ENCODE assay signal across 11 mouse cellular contexts in genomic region chr17:45557998-45558862, GRCm38 (mm10). TPM values are rescaled to one million over a fixed set of nuclear protein-coding genes. Genes with fewer than 3 reads are reported as not detected.
DNase-seq lines count a peak whose midpoint lies in the region; ATAC-seq and TF ChIP-seq lines count a peak whose summit lies in the region.
"Had no signal": no experiment of that assay in that cellular context is flagged by ENCODE, and none has a peak within 500 bp of the region (broad histone marks: within the 10 kb centered on the region; RNA-seq: fewer than 3 reads in every experiment).

No protein-coding gene starts in this region.

- peak overlapping the region; percentile 78; the same call in 1 of the 2 replicates for H3K4me2 ChIP-seq in heart, embryonic 13.5 days
- H3K4me2 ChIP-seq in limb, embryonic 14.5 days (replicated peaks; ENCODE audit: low read depth, low read length, severe bottlenecking) = no peak overlapping the region
- H3K4me2 ChIP-seq: midbrain, embryonic 12.5 days had no signal

- 61% methylated on average over 16 of the region's 16 CpGs for WGBS in heart, embryonic 13.5 days
- 68% methylated on average over 14 of the region's 16 CpGs for WGBS in limb, embryonic 14.5 days

- ATAC-seq in heart, embryonic 13.5 days (ENCODE audit: extremely low read depth, insufficient number of reproducible peaks, low FRiP score, low TSS enrichment) = no peak
- peak; percentile 60 for ATAC-seq in CD4-positive, CD25-positive, alpha-beta regulatory T cell, adult 4 months
- no peak for ATAC-seq in limb, embryonic 14.5 days (ENCODE audit: low FRiP score, low read depth)

- H3K9ac ChIP-seq in heart, embryonic 13.5 days = peak overlapping the region; percentile 47; the same call in 1 of the 2 replicates
- peak overlapping the region; percentile 12; the same call in 1 of the 2 replicates for H3K9ac ChIP-seq in limb, embryonic 14.5 days (ENCODE audit: low read depth, low read length, severe bottlenecking)

- no peak for DNase-seq in heart, postnatal 36 days
- DNase-seq in 3134 (ENCODE audit: extremely low read depth, insufficient read length, low spot score) = peak; percentile 51
- DNase-seq in limb, embryonic 14.5 days (ENCODE audit: low spot score) = no peak
- DNase-seq in lung, postnatal 25 days (ENCODE audit: low spot score) = no peak
- no peak for DNase-seq in gastrocnemius, adult 8-10 months (ENCODE audit: low spot score in 2 of 2)
- no peak for DNase-seq in testis, postnatal 14 days (ENCODE audit: low spot score)

- H3K27ac ChIP-seq in heart, embryonic 13.5 days (replicated peaks) = no peak overlapping the region
- no peak overlapping the region for H3K27ac ChIP-seq in limb, embryonic 14.5 days (replicated peaks; ENCODE audit: low read depth, low read length)
- H3K27ac ChIP-seq: left cerebral cortex, adult 2 months; midbrain, embryonic 12.5 days had no signal

- no peaks in the 10 kb centered on the region for H3K36me3 ChIP-seq in heart, embryonic 13.5 days
- no peaks in the 10 kb centered on the region for H3K36me3 ChIP-seq in limb, embryonic 14.5 days (ENCODE audit: control insufficient read depth, insufficient read depth, low read length)
- H3K36me3 ChIP-seq: midbrain, embryonic 12.5 days had no signal

- intact Hi-C loops in heart, postnatal 36 days (cut with DNase I) = no loop called here

- H3K9me3 ChIP-seq in heart, embryonic 13.5 days = no peaks in the 10 kb centered on the region
- H3K9me3 ChIP-seq in limb, embryonic 14.5 days (ENCODE audit: control insufficient read depth, low read length) = no peaks in the 10 kb centered on the region
- H3K9me3 ChIP-seq: midbrain, embryonic 12.5 days had no signal

- peaks cover 25% of the 10 kb centered on the region for H3K4me1 ChIP-seq in heart, embryonic 13.5 days
- peaks cover 9% of the 10 kb centered on the region for H3K4me1 ChIP-seq in limb, embryonic 14.5 days (ENCODE audit: control insufficient read depth, insufficient read depth, low read length)

- peaks cover 47% of the 10 kb centered on the region for H3K27me3 ChIP-seq in heart, embryonic 13.5 days (replicated peaks)
- no peaks in the 10 kb centered on the region for H3K27me3 ChIP-seq in limb, embryonic 14.5 days (ENCODE audit: control insufficient read depth, insufficient read depth, low read length)

- TF ChIP-seq POLR2A in limb, embryonic 14.5 days (IDR thresholded peaks at IDR 0.05; ENCODE audit: borderline replicate concordance, extremely low read depth, insufficient read depth, insufficient read length) = no peak

- H3K4me3 ChIP-seq in heart, embryonic 13.5 days = no peak overlapping the region
- H3K4me3 ChIP-seq in limb, embryonic 14.5 days (replicated peaks; ENCODE audit: low read length) = no peak overlapping the region
- H3K4me3 ChIP-seq: left cerebral cortex, adult 2 months; midbrain, embryonic 12.5 days had no signal

RNA-seq across cellular contexts. Expression of gene Nfkbie, which starts 2.7 kb away (rescaled TPM):
- 2.7 TPM in 2 replicates for polyA plus RNA-seq in heart, embryonic 13.5 days (2015; fragmentation: Nextera tagmentation; extraction: Ambion mirVana)
- total RNA-seq in heart, postnatal 36 days (2021) = 1 to 10 TPM; 1.4 to 1.5 TPM
- polyA plus RNA-seq in CD4-positive, CD25-positive, alpha-beta regulatory T cell, adult 4 months (2017; shearing (Covaris generic)) = 10 to 100 TPM; 33.1 to 48.1 TPM
- polyA plus RNA-seq in limb, embryonic 14.5 days (2012; rRNA removed) = 3.6 and 4.3 TPM in 2 replicates
- polyA plus RNA-seq in limb, embryonic 14.5 days (2014; fragmentation: Nextera tagmentation; extraction: Ambion mirVana) = 4.0 and 6.6 TPM in 2 replicates
- total RNA-seq in gastrocnemius, adult 8-10 months (2022) = under 1 TPM; 0.27 to 0.56 (median 0.34) TPM

RNA-seq across cellular contexts. Expression of gene Slc35b2, which starts 5.4 kb away (rescaled TPM):
- polyA plus RNA-seq in heart, embryonic 13.5 days (2015; fragmentation: Nextera tagmentation; extraction: Ambion mirVana) = 91.8 and 94.9 TPM in 2 replicates
- total RNA-seq in heart, postnatal 36 days (2021) = 10 to 100 TPM; 27.6 to 32.7 TPM
- 10 to 100 TPM; 27.6 to 39.0 TPM for polyA plus RNA-seq in CD4-positive, CD25-positive, alpha-beta regulatory T cell, adult 4 months (2017; shearing (Covaris generic))
- polyA plus RNA-seq in limb, embryonic 14.5 days (2012; rRNA removed) = 96.9 and 168 TPM in 2 replicates
- polyA plus RNA-seq in limb, embryonic 14.5 days (2014; fragmentation: Nextera tagmentation; extraction: Ambion mirVana) = 128 and 138 TPM in 2 replicates
- total RNA-seq in gastrocnemius, adult 8-10 months (2022) = 10 to 100 TPM; 17.2 to 22.9 (median 19.8) TPM

RNA-seq across cellular contexts. Expression of gene Tmem151b, which starts 8.8 kb away (rescaled TPM):
- polyA plus RNA-seq in heart, embryonic 13.5 days (2015; fragmentation: Nextera tagmentation; extraction: Ambion mirVana) = 1.4 and 1.6 TPM in 2 replicates
- total RNA-seq in heart, postnatal 36 days (2021) = under 1 TPM in 1 of 2 experiments, not detected in 1; 0.08 TPM
- polyA plus RNA-seq in CD4-positive, CD25-positive, alpha-beta regulatory T cell, adult 4 months (2017; shearing (Covaris generic)) = under 1 TPM; 0.15 to 0.35 TPM
- polyA plus RNA-seq in limb, embryonic 14.5 days (2012; rRNA removed) = 6.1 and 9.3 TPM in 2 replicates
- polyA plus RNA-seq in limb, embryonic 14.5 days (2014; fragmentation: Nextera tagmentation; extraction: Ambion mirVana) = 2.9 and 4.7 TPM in 2 replicates
- total RNA-seq in gastrocnemius, adult 8-10 months (2022) = not detected

RNA-seq across cellular contexts. Expression of gene Hsp90ab1, which starts 14.8 kb away (rescaled TPM):
- 1,372 and 1,500 TPM in 2 replicates for polyA plus RNA-seq in heart, embryonic 13.5 days (2015; fragmentation: Nextera tagmentation; extraction: Ambion mirVana)
- 1,000 to 10,000 TPM; 1,126 to 1,337 TPM for total RNA-seq in heart, postnatal 36 days (2021)
- polyA plus RNA-seq in CD4-positive, CD25-positive, alpha-beta regulatory T cell, adult 4 months (2017; shearing (Covaris generic)) = 1,000 to 10,000 TPM; 1,172 to 1,222 TPM
- polyA plus RNA-seq in limb, embryonic 14.5 days (2012; rRNA removed) = 788 and 951 TPM in 2 replicates
- polyA plus RNA-seq in limb, embryonic 14.5 days (2014; fragmentation: Nextera tagmentation; extraction: Ambion mirVana) = 1,382 and 1,446 TPM in 2 replicates
- 1,000 to 10,000 TPM; 1,140 to 1,362 (median 1,203) TPM for total RNA-seq in gastrocnemius, adult 8-10 months (2022)

RNA-seq across cellular contexts. Expression of gene Tcte1, which starts 35.0 kb away (rescaled TPM):
- 0.15 and 0.27 TPM in 2 replicates for polyA plus RNA-seq in heart, embryonic 13.5 days (2015; fragmentation: Nextera tagmentation; extraction: Ambion mirVana)
- not detected for total RNA-seq in heart, postnatal 36 days (2021)
- not detected for polyA plus RNA-seq in CD4-positive, CD25-positive, alpha-beta regulatory T cell, adult 4 months (2017; shearing (Covaris generic))
- polyA plus RNA-seq in limb, embryonic 14.5 days (2012; rRNA removed) = 0.04 TPM in 1 of 2 replicates, not detected in the other
- 0.74 and 0.90 TPM in 2 replicates for polyA plus RNA-seq in limb, embryonic 14.5 days (2014; fragmentation: Nextera tagmentation; extraction: Ambion mirVana)
- not detected for total RNA-seq in gastrocnemius, adult 8-10 months (2022)
- total RNA-seq: heart, adult 18-20 months had no signal
